Mouse (Mus musculus) gastrocnemius, postnatal 14 days (tissue): Measurements from ENCODE around the gene Tpbg. TPM values are rescaled to one million over a fixed set of nuclear protein-coding genes. Genes with fewer than 3 reads are reported as not detected.
"Not testable (repeated sequence)": the region's sequence is repeated elsewhere in the genome, so short reads cannot be mapped to it uniquely, and the experiment has no call there.

Experiments
- DNase-seq: peaks from one replicate; pipeline ENCODE4 v3.0.0; 2021; ENCODE audit warnings: mixed read lengths
- intact Hi-C: fragments of 180-260 bp; cut with DNase I; formaldehyde crosslinking; loops from one replicate; pipeline ENCODE4 v1.15.1; 2025; ENCODE audit warnings: low total_unique reads
- long read RNA-seq, 2 experiments: library from polyadenylated mRNA; stranded (forward); transcript quantifications; one replicate each; pipeline ENCODE4 v2.0.0; 2021
- total RNA-seq, 2 experiments: library from RNA; stranded (reverse); gene quantifications; 2 replicates each; pipeline ENCODE4 v1.2.3; 2021

Tpbg gene
- 1 to 10 TPM; 1.7 to 3.0 TPM for total RNA-seq
- long read RNA-seq, experiment 1, partial matches to known transcripts = 0 of 7 reads
- long read RNA-seq, experiment 1, other reads (novel, unspliced or antisense) = 2 of 7 reads
- long read RNA-seq, experiment 2, transcript Tpbg-202 (2 exons, 3,481 nt) = major isoform, 7 of 10 reads
- long read RNA-seq, experiment 2, partial matches to known transcripts = 0 of 10 reads
- long read RNA-seq, experiment 2, other reads (novel, unspliced or antisense) = 2 of 10 reads

GRCm38 (mm10) chr9:85842351-85843011 lies at the start of gene Tpbg:
TSS of gene Tpbg (plus strand) at chr9:85842380.
- intact Hi-C loops = no loop called here
- DNase-seq = peak; percentile 32

GRCm38 (mm10) chr9:85801986-85802385 lies 40.2 kb upstream of the Tpbg start:
- intact Hi-C loops, DNase-seq: not testable (repeated sequence)

GRCm38 (mm10) chr9:85802563-85802962 lies 39.6 kb upstream of the Tpbg start:
- no peak for DNase-seq
- intact Hi-C loops = no loop called here

GRCm38 (mm10) chr9:85806411-85806810 lies 35.8 kb upstream of the Tpbg start:
- no peak for DNase-seq

GRCm38 (mm10) chr9:85809246-85809645 lies 32.9 kb upstream of the Tpbg start:
- no peak for DNase-seq
- intact Hi-C loops = no loop called here

More at GRCm38 (mm10) chr9:85806411-85806810, 35.8 kb upstream of the Tpbg start:
- intact Hi-C loops = no loop called here

GRCm38 (mm10) chr9:85820829-85821228 lies 21.4 kb upstream of the Tpbg start:
- DNase-seq = no peak
- intact Hi-C loops = no loop called here

GRCm38 (mm10) chr9:85835521-85836425 lies 6.4 kb upstream of the Tpbg start:
- no peak for DNase-seq
- intact Hi-C loops = no loop called here

- intact Hi-C loops = no loop called here
- no peak for DNase-seq
Measured at GRCm38 (mm10) chr9:85839626-85840025, 2.6 kb upstream of the Tpbg start.

- intact Hi-C loops = no loop called here
- DNase-seq = peak; percentile 37
Measured at GRCm38 (mm10) chr9:85841891-85842290, 289 bp upstream of the Tpbg start.

GRCm38 (mm10) chr9:85843031-85843890 lies 1.1 kb downstream of the Tpbg start:
- DNase-seq = peak; percentile 59
- intact Hi-C loops = no loop called here

- intact Hi-C loops = no loop called here
- DNase-seq = no peak
Measured at GRCm38 (mm10) chr9:85843891-85844646, 1.9 kb downstream of the Tpbg start.

GRCm38 (mm10) chr9:85844647-85844983 lies 2.4 kb downstream of the Tpbg start:
- no peak for DNase-seq
- intact Hi-C loops = no loop called here

- intact Hi-C loops = no loop called here
- DNase-seq = no peak
Measured at GRCm38 (mm10) chr9:85846186-85846585, 4.0 kb downstream of the Tpbg start.

GRCm38 (mm10) chr9:85854780-85855179 lies 12.6 kb downstream of the Tpbg start:
- no peak for DNase-seq
- intact Hi-C loops = no loop called here

- no peak for DNase-seq
- intact Hi-C loops = no loop called here
Measured at GRCm38 (mm10) chr9:85856511-85856910, 14.3 kb downstream of the Tpbg start.

GRCm38 (mm10) chr9:85861065-85861464 lies 18.9 kb downstream of the Tpbg start:
- no peak for DNase-seq
- intact Hi-C loops = no loop called here

GRCm38 (mm10) chr9:85862562-85862961 lies 20.4 kb downstream of the Tpbg start:
- intact Hi-C loops = no loop called here
- no peak for DNase-seq

GRCm38 (mm10) chr9:85872908-85873307 lies 30.7 kb downstream of the Tpbg start:
- intact Hi-C loops = no loop called here

GRCm38 (mm10) chr9:85893681-85894080 lies 51.5 kb downstream of the Tpbg start:
- DNase-seq = no peak
- intact Hi-C loops = no loop called here

More at GRCm38 (mm10) chr9:85872908-85873307, 30.7 kb downstream of the Tpbg start:
- DNase-seq = no peak
